Mouse (Mus musculus): ENCODE data around the gene Vipas39. TPM values are rescaled to one million over a fixed set of nuclear protein-coding genes. Genes with fewer than 3 reads are reported as not detected.
"Not testable (repeated sequence)": the region's sequence is repeated elsewhere in the genome, so short reads cannot be mapped to it uniquely, and the experiment has no call there.

Vipas39 gene
- total RNA-seq (2021), result 10 to 100 TPM; 21.7 to 23.1 TPM

- DNase-seq (ENCODE audit: low spot score), result peak; percentile 83
- intact Hi-C loops (cut with DNase I), result loop anchor here (2.0 to 10.0 kb wide), 4 partner anchors 66 to 149 kb away; partner anchors contain the start of genes Gstz1, Pomt2 and Sptlc2
These were observed at the start of gene Vipas39, which contains the start of gene Ahsa1 for GRCm38 (mm10) chr12:87266108-87266826. Vipas39 (minus strand) TSS chr12:87266256. Ahsa1 (plus strand) TSS chr12:87266479.

- intact Hi-C loops (cut with DNase I), result no loop called here
- no peak for DNase-seq (ENCODE audit: low spot score)
These were observed 47.0 kb upstream of the Vipas39 start for GRCm38 (mm10) chr12:87313098-87313497.

GRCm38 (mm10) chr12:87306584-87306844 lies 40.5 kb upstream of the Vipas39 start:
- intact Hi-C loops (cut with DNase I); DNase-seq (ENCODE audit: low spot score): not testable (repeated sequence)

GRCm38 (mm10) chr12:87305767-87306583 lies 39.9 kb upstream of the Vipas39 start:
- intact Hi-C loops (cut with DNase I), result no loop called here
- DNase-seq (ENCODE audit: low spot score), result no peak

GRCm38 (mm10) chr12:87301189-87301588 lies 35.1 kb upstream of the Vipas39 start:
- DNase-seq (ENCODE audit: low spot score), result no peak
- intact Hi-C loops (cut with DNase I), result no loop called here

GRCm38 (mm10) chr12:87300441-87300690 lies 34.3 kb upstream of the Vipas39 start:
- intact Hi-C loops (cut with DNase I), result no loop called here
- no peak for DNase-seq (ENCODE audit: low spot score)

GRCm38 (mm10) chr12:87299657-87300440 lies 33.8 kb upstream of the Vipas39 start, which contains the start of gene Ism2:
Ism2 (minus strand) TSS chr12:87299705.
- intact Hi-C loops (cut with DNase I), result no loop called here

GRCm38 (mm10) chr12:87299037-87299656 lies 33.1 kb upstream of the Vipas39 start:
- intact Hi-C loops (cut with DNase I), result no loop called here
- no peak for DNase-seq (ENCODE audit: low spot score)

More at GRCm38 (mm10) chr12:87299657-87300440, 33.8 kb upstream of the Vipas39 start, which contains the start of gene Ism2:
- DNase-seq (ENCODE audit: low spot score), result no peak

- DNase-seq (ENCODE audit: low spot score), result no peak
- intact Hi-C loops (cut with DNase I), result no loop called here
These were observed 27.9 kb upstream of the Vipas39 start for GRCm38 (mm10) chr12:87293934-87294333.

GRCm38 (mm10) chr12:87289100-87289499 lies 23.0 kb upstream of the Vipas39 start:
- DNase-seq (ENCODE audit: low spot score), result no peak
- intact Hi-C loops (cut with DNase I), result no loop called here

- DNase-seq (ENCODE audit: low spot score), result no peak
- intact Hi-C loops (cut with DNase I), result no loop called here
These were observed 18.7 kb upstream of the Vipas39 start for GRCm38 (mm10) chr12:87284726-87285125.

- DNase-seq (ENCODE audit: low spot score), result no peak
- intact Hi-C loops (cut with DNase I), result no loop called here
These were observed 18.2 kb upstream of the Vipas39 start for GRCm38 (mm10) chr12:87284268-87284667.

- intact Hi-C loops (cut with DNase I), result no loop called here
- no peak for DNase-seq (ENCODE audit: low spot score)
These were observed 17.6 kb upstream of the Vipas39 start for GRCm38 (mm10) chr12:87283706-87284105.

- intact Hi-C loops (cut with DNase I), result no loop called here
These were observed 16.7 kb upstream of the Vipas39 start for GRCm38 (mm10) chr12:87282743-87283142.

GRCm38 (mm10) chr12:87281766-87282165 lies 15.7 kb upstream of the Vipas39 start:
- no peak for DNase-seq (ENCODE audit: low spot score)
- intact Hi-C loops (cut with DNase I), result no loop called here

More at GRCm38 (mm10) chr12:87282743-87283142, 16.7 kb upstream of the Vipas39 start:
- DNase-seq (ENCODE audit: low spot score), result no peak

GRCm38 (mm10) chr12:87279879-87280278 lies 13.8 kb upstream of the Vipas39 start:
- DNase-seq (ENCODE audit: low spot score), result no peak
- intact Hi-C loops (cut with DNase I), result no loop called here

GRCm38 (mm10) chr12:87279350-87279749 lies 13.3 kb upstream of the Vipas39 start:
- intact Hi-C loops (cut with DNase I), result no loop called here
- DNase-seq (ENCODE audit: low spot score), result no peak

- no peak for DNase-seq (ENCODE audit: low spot score)
- intact Hi-C loops (cut with DNase I), result no loop called here
These were observed 12.2 kb upstream of the Vipas39 start for GRCm38 (mm10) chr12:87278118-87278730.

GRCm38 (mm10) chr12:87277251-87277650 lies 11.2 kb upstream of the Vipas39 start:
- DNase-seq (ENCODE audit: low spot score); intact Hi-C loops (cut with DNase I): not testable (repeated sequence)

Measured in heart, postnatal 25 days (tissue).